15 mouse cellular contexts compared by ENCODE assay signal in genomic region chr7:82722486-82723123, GRCm38 (mm10).
DNase-seq lines count a peak whose midpoint lies in the region; ATAC-seq and TF ChIP-seq lines count a peak whose summit lies in the region.
"Had no signal": no experiment of that assay in that cellular context is flagged by ENCODE, and none has a peak within 500 bp of the region (broad histone marks: within the 10 kb centered on the region; RNA-seq: fewer than 3 reads in every experiment).

No protein-coding gene starts in this region.

- TF ChIP-seq CTCF in heart, postnatal 0 days (IDR thresholded peaks at IDR 0.05; ENCODE audit: low read depth): no peak
- TF ChIP-seq CTCF in layer of hippocampus, adult 2 months (conservative IDR thresholded peaks at IDR 0.05): no peak

- H3K9ac ChIP-seq in heart, postnatal 0 days (replicated peaks; ENCODE audit: low read depth, low read length): no peak overlapping the region
- 0 out of 2 replicates have a peak overlapping the region, but pooled peaks have one; percentile 2 for H3K9ac ChIP-seq in limb, embryonic 11.5 days (ENCODE audit: low read length)
- H3K9ac ChIP-seq: forebrain, embryonic 15.5 days had no signal

- intact Hi-C loops in heart, postnatal 10 days (cut with DNase I): no loop called here

- peak; percentile 28 to 41 for DNase-seq in frontal cortex, adult 2 months (ENCODE audit: extremely low spot score in 1 of 2, low spot score in 1 of 2)
- DNase-seq in frontal cortex, postnatal 25 days (ENCODE audit: low spot score in 2 of 2): no peak
- no peak for DNase-seq in heart, postnatal 0 days (ENCODE audit: low spot score)
- no peak for DNase-seq in heart, postnatal 10 days
- no peak for DNase-seq in embryonic facial prominence, embryonic 10.5 days (ENCODE audit: low spot score)
- no peak for DNase-seq in limb, embryonic 11.5 days (ENCODE audit: low spot score)
- no peak for DNase-seq in neural tube, embryonic 10.5 days (ENCODE audit: extremely low spot score, low spot score)
- no peak for DNase-seq in layer of hippocampus, adult 2 months (ENCODE audit: low spot score in 2 of 2)
- DNase-seq: adrenal gland, postnatal 14 days; cerebellum, adult 2 months; gastrocnemius, postnatal 10 days; lung, postnatal 10 days; thymus, postnatal 14 days had no signal

- H3K9me3 ChIP-seq in heart, postnatal 0 days (replicated peaks; ENCODE audit: control insufficient read depth, low read length): no peaks in the 10 kb centered on the region
- H3K9me3 ChIP-seq in embryonic facial prominence, embryonic 10.5 days: no peaks in the 10 kb centered on the region
- H3K9me3 ChIP-seq in limb, embryonic 11.5 days (ENCODE audit: control insufficient read depth, low read length): no peaks in the 10 kb centered on the region
- H3K9me3 ChIP-seq: forebrain, embryonic 15.5 days had no signal

- H3K4me2 ChIP-seq in heart, postnatal 0 days (ENCODE audit: low read depth, low read length): no peak overlapping the region
- H3K4me2 ChIP-seq in limb, embryonic 11.5 days (ENCODE audit: low read depth, severe bottlenecking): no peak overlapping the region
- H3K4me2 ChIP-seq: forebrain, embryonic 15.5 days had no signal

- H3K4me1 ChIP-seq in heart, postnatal 0 days (ENCODE audit: control insufficient read depth, insufficient read depth): peaks cover 20% of the 10 kb centered on the region
- peaks cover 84% of the 10 kb centered on the region for H3K4me1 ChIP-seq in embryonic facial prominence, embryonic 10.5 days
- H3K4me1 ChIP-seq in limb, embryonic 11.5 days (ENCODE audit: control insufficient read depth, insufficient read depth, low read length): peaks cover 42% of the 10 kb centered on the region
- H3K4me1 ChIP-seq: forebrain, embryonic 15.5 days had no signal

- TF ChIP-seq EP300 in heart, postnatal 0 days (IDR thresholded peaks at IDR 0.05; ENCODE audit: low read depth): no peak

- 0 out of 2 replicates have a peak overlapping the region, but pooled peaks have one; percentile 44 for H3K27ac ChIP-seq in heart, postnatal 0 days (ENCODE audit: low read depth)
- peak overlapping the region; percentile 84 for H3K27ac ChIP-seq in embryonic facial prominence, embryonic 10.5 days (replicated peaks)
- peak overlapping the region; percentile 10; the same call in 1 of the 2 replicates for H3K27ac ChIP-seq in limb, embryonic 11.5 days (replicated peaks; ENCODE audit: low read depth, low read length)
- H3K27ac ChIP-seq in layer of hippocampus, adult 2 months: no peak overlapping the region
- H3K27ac ChIP-seq: forebrain, embryonic 15.5 days had no signal

- H3K27me3 ChIP-seq in heart, postnatal 0 days (ENCODE audit: control insufficient read depth, insufficient read depth, low read length): no peaks in the 10 kb centered on the region
- H3K27me3 ChIP-seq in embryonic facial prominence, embryonic 10.5 days (replicated peaks; ENCODE audit: low read depth, poor library complexity, severe bottlenecking): no peaks in the 10 kb centered on the region
- H3K27me3 ChIP-seq in limb, embryonic 11.5 days (ENCODE audit: control insufficient read depth, insufficient read depth, low read length): no peaks in the 10 kb centered on the region
- H3K27me3 ChIP-seq: forebrain, embryonic 15.5 days had no signal

- peak; percentile 18; the same call in 1 of the 2 replicates for ATAC-seq in heart, postnatal 0 days (ENCODE audit: insufficient read depth, low read depth)
- ATAC-seq in limb, embryonic 11.5 days (ENCODE audit: insufficient number of reproducible peaks, low FRiP score, low TSS enrichment, low read depth): no peak
- ATAC-seq: forebrain, embryonic 15.5 days; midbrain, embryonic 16.5 days had no signal

- H3K36me3 ChIP-seq in heart, postnatal 0 days (replicated peaks; ENCODE audit: control insufficient read depth, insufficient read depth, low read length): no peaks in the 10 kb centered on the region
- no peaks in the 10 kb centered on the region for H3K36me3 ChIP-seq in embryonic facial prominence, embryonic 10.5 days (replicated peaks)
- H3K36me3 ChIP-seq in limb, embryonic 11.5 days (ENCODE audit: control insufficient read depth, insufficient read depth, low read length): no peaks in the 10 kb centered on the region
- H3K36me3 ChIP-seq: forebrain, embryonic 15.5 days had no signal

- no peak overlapping the region for H3K4me3 ChIP-seq in heart, postnatal 0 days (ENCODE audit: low read depth, low read length)
- H3K4me3 ChIP-seq in embryonic facial prominence, embryonic 10.5 days: no peak overlapping the region
- H3K4me3 ChIP-seq in limb, embryonic 11.5 days (ENCODE audit: low read depth, low read length): no peak overlapping the region
- no peak overlapping the region for H3K4me3 ChIP-seq in layer of hippocampus, adult 2 months
- H3K4me3 ChIP-seq: forebrain, embryonic 15.5 days had no signal

- WGBS in heart, postnatal 0 days: 43% methylated on average over 7 of the region's 7 CpGs
- WGBS in embryonic facial prominence, embryonic 10.5 days: 74% methylated on average over 7 of the region's 7 CpGs
- 65% methylated on average over 7 of the region's 7 CpGs for WGBS in limb, embryonic 11.5 days

Comparison
In these comparisons a context has a peak if more than half of its experiments do, and no peak if none do; other contexts are left out.
1. DNase-seq: peak in frontal cortex, adult 2 months (2 of 2); none in frontal cortex, postnatal 25 days (0 of 2), heart, postnatal 0 days (single experiment), heart, postnatal 10 days (0 of 2), embryonic facial prominence, embryonic 10.5 days (single experiment), limb, embryonic 11.5 days (single experiment), neural tube, embryonic 10.5 days (single experiment) and layer of hippocampus, adult 2 months (0 of 2).